Mouse (Mus musculus) thymus, postnatal 36 days (tissue): ENCODE results near the gene Ube2v1.

Experiments
- DNase-seq, 2 experiments: peaks; one replicate each; pipeline ENCODE4 v3.0.0; 2022; ENCODE audit warnings: mixed read lengths in 2 of 2

Gene Ube2v1

GRCm38 (mm10) chr2:167631591-167632448, at the start of gene Ube2v1:
Gene Ube2v1, minus strand, starts transcription at chr2:167632095.
- DNase-seq: peak; percentile 99 to 100

GRCm38 (mm10) chr2:167680657-167681056, 48.8 kb upstream of the Ube2v1 start:
- peak; percentile 70 to 74 for DNase-seq

- DNase-seq: peak; percentile 87 to 88
Measured at GRCm38 (mm10) chr2:167679902-167680430, 48.1 kb upstream of the Ube2v1 start.

- no peak for DNase-seq
Measured at GRCm38 (mm10) chr2:167678600-167678999, 46.7 kb upstream of the Ube2v1 start.

- peak in 1 of 2 experiments; percentile 42 for DNase-seq
Measured at GRCm38 (mm10) chr2:167675120-167675909, 43.4 kb upstream of the Ube2v1 start.

GRCm38 (mm10) chr2:167672212-167672685, 40.4 kb upstream of the Ube2v1 start:
- DNase-seq: peak in 1 of 2 experiments; percentile 43

GRCm38 (mm10) chr2:167671101-167671633, 39.3 kb upstream of the Ube2v1 start:
- DNase-seq: no peak

- DNase-seq: no peak
Measured at GRCm38 (mm10) chr2:167669398-167669797, 37.5 kb upstream of the Ube2v1 start.

- no peak for DNase-seq
Measured at GRCm38 (mm10) chr2:167668426-167668825, 36.5 kb upstream of the Ube2v1 start.

- DNase-seq: no peak
Measured at GRCm38 (mm10) chr2:167665972-167666713, 34.2 kb upstream of the Ube2v1 start.

- no peak for DNase-seq
Measured at GRCm38 (mm10) chr2:167662713-167663112, 30.8 kb upstream of the Ube2v1 start.

- peak; percentile 93 to 96 for DNase-seq
Measured at GRCm38 (mm10) chr2:167661270-167662203, 29.6 kb upstream of the Ube2v1 start, which contains the start of gene Gm20431. Gene Gm20431, minus strand, starts transcription at chr2:167661496.

GRCm38 (mm10) chr2:167660611-167660971, 28.7 kb upstream of the Ube2v1 start:
- peak in 1 of 2 experiments; percentile 31 for DNase-seq

GRCm38 (mm10) chr2:167659847-167660610, 28.1 kb upstream of the Ube2v1 start:
- no peak for DNase-seq

- no peak for DNase-seq
Measured at GRCm38 (mm10) chr2:167659177-167659846, 27.4 kb upstream of the Ube2v1 start.

- DNase-seq: no peak
Measured at GRCm38 (mm10) chr2:167658712-167659111, 26.8 kb upstream of the Ube2v1 start.

- no peak for DNase-seq
Measured at GRCm38 (mm10) chr2:167657973-167658372, 26.1 kb upstream of the Ube2v1 start.

- peak; percentile 85 to 90 for DNase-seq
Measured at GRCm38 (mm10) chr2:167656629-167657478, 25.0 kb upstream of the Ube2v1 start.
